Mouse (Mus musculus): Measurements from ENCODE around the gene Gbx2. TPM values are rescaled to one million over a fixed set of nuclear protein-coding genes. Genes with fewer than 3 reads are reported as not detected.

Gbx2 gene
- total RNA-seq, 2 experiments from 2014 or later, result 0.31 TPM; not detected in 1

- DNase-seq (ENCODE audit: low spot score in 2 of 2), result no peak
- Histone ChIP-seq H3K4me3 (no peak overlapping the region), H3K27ac (no peak overlapping the region)
- no peak for TF ChIP-seq CTCF (conservative IDR thresholded peaks at IDR 0.05)
Measured at GRCm38 (mm10) chr1:89884335-89884734, 46.6 kb downstream of the Gbx2 start.

- no peak overlapping the region for H3K27ac ChIP-seq
- DNase-seq (ENCODE audit: low spot score in 2 of 2), result no peak
- TF ChIP-seq CTCF (conservative IDR thresholded peaks at IDR 0.05), result no peak
- H3K4me3 ChIP-seq, result no peak overlapping the region
Measured at GRCm38 (mm10) chr1:89880834-89881233, 50.1 kb downstream of the Gbx2 start.

DNA sequence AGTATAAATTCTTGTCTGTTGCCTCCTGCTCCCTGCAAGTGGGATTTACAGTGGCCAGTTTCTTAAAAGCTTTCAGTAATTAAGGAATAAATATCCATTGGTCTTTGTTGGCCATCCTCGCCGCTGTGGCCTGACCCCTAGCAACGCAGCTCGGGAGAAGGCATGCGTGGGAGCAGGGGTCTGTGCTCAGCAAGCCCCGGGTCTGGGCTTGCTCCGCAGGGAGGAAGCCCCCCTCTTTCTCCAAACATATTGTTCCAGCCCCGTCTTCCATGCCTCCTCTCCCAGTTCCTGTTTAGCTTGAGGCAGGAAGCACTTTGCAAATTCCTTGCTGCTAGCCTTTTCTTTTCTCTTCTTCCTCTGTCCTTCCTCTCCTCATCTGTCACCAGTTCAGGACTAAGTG, 50.8 kb downstream of the Gbx2 start:
- DNase-seq (ENCODE audit: low spot score in 2 of 2), result no peak
- no peak overlapping the region for H3K4me3 ChIP-seq
- H3K27ac ChIP-seq, result no peak overlapping the region
- no peak for TF ChIP-seq CTCF (conservative IDR thresholded peaks at IDR 0.05)

DNA sequence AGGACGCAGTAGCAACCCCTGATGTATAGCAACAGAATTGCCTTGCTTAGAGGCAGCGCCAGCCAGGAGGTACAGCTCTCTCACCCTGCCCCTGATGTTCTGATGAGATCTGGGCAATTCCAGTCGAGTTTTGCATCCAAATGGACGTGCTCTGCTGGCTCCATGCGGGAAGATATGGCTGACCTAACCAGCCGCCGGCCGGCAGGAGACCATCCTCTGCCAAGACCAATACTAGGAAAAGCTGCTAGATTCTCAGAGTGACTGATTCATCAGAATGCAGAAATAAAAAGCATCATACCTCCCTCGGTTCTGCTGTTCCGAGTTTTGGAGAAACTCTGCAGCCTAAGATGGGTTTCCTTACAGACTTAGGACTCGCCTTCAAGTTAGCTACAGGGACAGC, 52.5 kb downstream of the Gbx2 start:
- no peak overlapping the region for H3K27ac ChIP-seq
- H3K4me3 ChIP-seq, result no peak overlapping the region
- no peak for TF ChIP-seq CTCF (conservative IDR thresholded peaks at IDR 0.05)
- no peak for DNase-seq (ENCODE audit: low spot score in 2 of 2)

Other genes starting within 250 kb of the Gbx2 start
- 1 to 10 TPM; 2.5 to 3.2 TPM for gene Asb18, start 83.5 kb upstream of the Gbx2 start, total RNA-seq (2021)
- gene Iqca, start 222.2 kb upstream of the Gbx2 start, total RNA-seq (2021), result 1 to 10 TPM; 1.6 to 2.4 TPM